Mouse (Mus musculus) effector memory CD4-positive, alpha-beta T cell, adult 7 months (primary cell): ENCODE measurements around the gene Ccdc194. TPM values are rescaled to one million over a fixed set of nuclear protein-coding genes. Genes with fewer than 3 reads are reported as not detected.

Experiments used
- polyA plus RNA-seq: library from polyadenylated mRNA; unstranded; fragments of 100-300 nt; shearing (Covaris generic); gene quantifications from one replicate; pipeline ENCODE4 v1.2.1, GENCODE M21; 2017

Gene Ccdc194
- polyA plus RNA-seq: not detected

GRCm38 (mm10) chr8:71525226-71526050 lies at the start of gene Ccdc194:
TSS of gene Ccdc194 (minus strand) at chr8:71525711.

GRCm38 (mm10) chr8:71568387-71568937 lies 43.0 kb upstream of the Ccdc194 start, which contains the start of gene Slc27a1:
TSS of gene Slc27a1 (plus strand) at chr8:71568882.

GRCm38 (mm10) chr8:71566501-71566900 lies 41.0 kb upstream of the Ccdc194 start, which contains the start of gene Nxnl1:
TSS of gene Nxnl1 (minus strand) at chr8:71566601.

GRCm38 (mm10) chr8:71558071-71558957 lies 32.8 kb upstream of the Ccdc194 start, which contains the start of gene Tmem221:
TSS of gene Tmem221 (minus strand) at chr8:71558871.

GRCm38 (mm10) chr8:71542632-71543343 lies 17.3 kb upstream of the Ccdc194 start, which contains the start of gene Mvb12a:
TSS of gene Mvb12a (plus strand) at chr8:71542922.

GRCm38 (mm10) chr8:71537028-71537867 lies 11.7 kb upstream of the Ccdc194 start, which contains the start of gene Bst2:
TSS of gene Bst2 (minus strand) at chr8:71537456.

GRCm38 (mm10) chr8:71511644-71512043 lies 13.9 kb downstream of the Ccdc194 start, which contains the start of gene Plvap:
TSS of gene Plvap (minus strand) at chr8:71511752.

GRCm38 (mm10) chr8:71487691-71488445 lies 37.6 kb downstream of the Ccdc194 start, which contains the start of gene Gtpbp3:
TSS of gene Gtpbp3 (plus strand) at chr8:71488103.

GRCm38 (mm10) chr8:71485142-71486135 lies 40.1 kb downstream of the Ccdc194 start, which contains the start of gene Ano8:
TSS of gene Ano8 (minus strand) at chr8:71485963.

Other genes with a start within 250 kb of the Ccdc194 start
- gene Use1, start 158.9 kb downstream of the Ccdc194 start, polyA plus RNA-seq: 185 TPM
- gene Ocel1, start 154.4 kb downstream of the Ccdc194 start, polyA plus RNA-seq: 17.4 TPM
- 7.6 TPM for gene Nr2f6, start 143.8 kb downstream of the Ccdc194 start, polyA plus RNA-seq
- gene Ushbp1, start 129.9 kb downstream of the Ccdc194 start, polyA plus RNA-seq: 0.29 TPM
- 87.6 TPM for gene Babam1, start 128.8 kb downstream of the Ccdc194 start, polyA plus RNA-seq
- 0.20 TPM for gene Ankle1, start 119.7 kb downstream of the Ccdc194 start, polyA plus RNA-seq
- 112 TPM for gene Abhd8, start 62.1 kb downstream of the Ccdc194 start, polyA plus RNA-seq
- gene Mrpl34, start 60.8 kb downstream of the Ccdc194 start, polyA plus RNA-seq: 21.5 TPM
- 143 TPM for gene Dda1, start 56.5 kb downstream of the Ccdc194 start, polyA plus RNA-seq
- gene Ano8, start 39.7 kb downstream of the Ccdc194 start, polyA plus RNA-seq: 16.6 TPM
- gene Gtpbp3, start 37.6 kb downstream of the Ccdc194 start, polyA plus RNA-seq: 6.5 TPM
- gene Plvap, start 14.0 kb downstream of the Ccdc194 start, polyA plus RNA-seq: not detected
- gene Bst2, start 11.7 kb upstream of the Ccdc194 start, polyA plus RNA-seq: 108 TPM
- 65.2 TPM for gene Mvb12a, start 17.2 kb upstream of the Ccdc194 start, polyA plus RNA-seq
- 13.9 TPM for gene Tmem221, start 33.2 kb upstream of the Ccdc194 start, polyA plus RNA-seq
- gene Nxnl1, start 40.9 kb upstream of the Ccdc194 start, polyA plus RNA-seq: 1.9 TPM
- 16.1 TPM for gene Slc27a1, start 43.2 kb upstream of the Ccdc194 start, polyA plus RNA-seq
- 66.7 TPM for gene Pgls, start 66.5 kb upstream of the Ccdc194 start, polyA plus RNA-seq
- gene Fam129c, start 71.9 kb upstream of the Ccdc194 start, polyA plus RNA-seq: 2.7 TPM
- 30.3 TPM for gene Colgalt1, start 85.3 kb upstream of the Ccdc194 start, polyA plus RNA-seq
- gene Unc13a, start 146.0 kb upstream of the Ccdc194 start, polyA plus RNA-seq: not detected
- gene Jak3, start 150.6 kb upstream of the Ccdc194 start, polyA plus RNA-seq: 72.8 TPM
- gene Insl3, start 163.5 kb upstream of the Ccdc194 start, polyA plus RNA-seq: 17.5 TPM
- gene B3gnt3, start 176.1 kb upstream of the Ccdc194 start, polyA plus RNA-seq: 2.9 TPM
- gene Fcho1, start 200.0 kb upstream of the Ccdc194 start, polyA plus RNA-seq: 169 TPM